Mouse (Mus musculus) megakaryocyte, embryonic 14.5 days (primary cell): ENCODE results near the gene Llgl2.

Experiments
- FLI1 ChIP-seq: IDR thresholded peaks from 2 replicates; pipeline ENCODE4 v1.6.1; 2012; ENCODE audit warnings: low read length, inconsistent platforms, mixed read lengths
- GATA1 ChIP-seq: IDR thresholded peaks from 3 replicates; pipeline ENCODE4 v1.6.1; 2012; ENCODE audit warnings: mixed read lengths, low read length, inconsistent platforms, borderline replicate concordance

DNA sequence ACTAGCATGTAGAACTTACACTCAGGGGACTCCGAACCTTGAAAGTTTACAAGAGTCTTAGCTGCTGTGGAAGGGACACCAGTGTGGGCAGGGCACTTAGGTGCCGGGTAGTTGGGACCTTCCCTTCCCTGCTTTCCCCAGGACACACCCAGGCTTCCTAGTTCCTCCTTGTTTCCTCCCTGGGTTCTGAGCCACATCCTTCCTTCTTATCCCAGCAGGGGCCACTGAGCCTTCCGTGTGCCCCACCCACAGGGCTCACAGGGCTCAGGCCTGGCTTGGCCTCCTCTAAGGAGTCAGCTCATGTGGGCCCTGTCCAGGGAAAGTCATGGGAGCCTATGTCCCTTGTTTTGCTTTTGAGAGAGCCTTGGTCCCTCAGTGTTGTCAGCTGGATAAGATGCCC, 15.9 kb downstream of the Llgl2 start:
- TF ChIP-seq GATA1 (no peak), FLI1 (no peak)
